Mouse (Mus musculus): ENCODE data around the gene Timm8b.

Gene Timm8b

DNA sequence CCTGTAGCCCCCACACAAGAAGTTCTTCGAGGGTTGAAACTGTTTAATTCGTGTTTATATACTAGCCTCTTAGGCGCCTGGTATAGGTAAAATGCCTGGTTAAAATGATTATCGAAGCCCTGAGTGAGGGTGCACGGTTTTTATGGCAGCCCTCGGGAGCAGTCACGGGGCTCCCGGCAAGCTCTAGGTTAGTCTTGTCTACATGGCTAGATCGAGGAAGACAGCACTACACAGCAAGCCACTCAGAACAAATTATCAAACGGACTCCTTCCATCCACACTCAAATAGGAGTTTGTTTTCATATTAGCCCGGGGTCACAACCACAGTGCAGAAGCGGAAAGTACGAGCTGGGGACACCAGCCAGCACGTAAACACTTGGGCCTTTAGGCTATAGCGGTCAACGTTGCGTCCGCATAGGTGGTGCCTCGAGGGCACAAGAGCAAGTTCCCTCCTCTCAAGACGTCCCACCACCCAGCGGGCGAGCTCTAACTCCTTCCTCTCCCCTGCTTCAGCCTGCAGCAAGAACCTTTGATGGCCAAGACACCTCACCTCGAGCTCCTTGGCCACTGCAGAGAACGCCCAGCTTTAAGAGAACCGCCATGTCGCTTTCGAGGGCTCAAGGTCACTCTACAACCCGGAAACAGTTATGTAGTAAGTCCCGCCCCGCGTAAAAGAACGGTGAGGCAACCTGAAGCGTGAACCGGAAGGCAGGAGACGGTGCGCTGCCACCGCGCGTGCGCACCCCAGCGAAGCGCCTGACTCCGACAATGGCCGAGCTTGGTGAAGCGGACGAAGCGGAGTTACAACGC, at the start of gene Timm8b, which contains the start of gene Sdhd:
TSS of gene Timm8b (plus strand) at position 722 of the 809 bp plus-strand sequence.
TSS of gene Sdhd (minus strand) at position 624 of the 809 bp plus-strand sequence.
- DNase-seq (ENCODE audit: low spot score in 2 of 2), result peak; percentile 93 to 95

DNA sequence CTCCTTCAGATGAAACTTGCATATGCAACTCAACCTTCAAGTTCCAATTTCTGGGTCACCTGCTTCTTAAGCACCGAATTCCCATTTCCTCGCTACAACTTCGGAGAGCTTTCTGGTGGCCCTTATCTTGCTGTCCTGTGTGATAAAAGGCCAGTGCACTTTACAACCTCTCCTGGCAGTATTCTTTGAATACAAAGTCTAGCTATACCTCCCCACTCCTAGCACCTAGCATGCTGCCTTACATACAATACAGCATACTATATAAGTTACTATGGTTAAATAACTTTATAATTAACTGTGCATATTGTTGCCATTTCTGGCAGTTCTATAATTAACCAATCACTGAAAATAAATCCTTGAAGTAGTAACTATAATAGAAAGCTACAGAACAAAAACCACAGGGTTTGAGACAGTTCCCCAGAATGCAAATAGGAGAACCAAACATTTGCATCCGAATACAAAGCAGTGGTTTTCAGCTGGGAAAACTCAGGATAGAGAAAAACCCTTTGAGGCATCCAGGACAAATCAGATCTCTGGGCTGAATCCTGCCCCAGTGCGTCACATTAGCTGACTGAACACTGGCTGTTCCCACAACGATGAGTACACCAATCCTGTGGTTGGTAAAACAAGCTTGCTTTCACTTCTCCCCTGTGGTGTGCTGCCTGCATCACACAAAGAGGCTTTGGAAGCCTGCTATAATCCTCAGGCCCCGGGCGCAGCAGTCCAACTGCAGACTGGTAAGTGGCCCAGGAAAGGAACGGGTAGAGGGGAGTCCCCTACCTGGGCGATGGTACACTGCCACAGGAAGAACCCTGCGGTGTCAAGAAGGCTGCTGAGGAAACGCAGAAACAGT, 49.2 kb upstream of the Timm8b start, which contains the start of gene Il18:
TSS of gene Il18 (plus strand) at position 587 of the 853 bp plus-strand sequence.
- peak; percentile 61 to 74 for DNase-seq (ENCODE audit: low spot score in 2 of 2)

DNA sequence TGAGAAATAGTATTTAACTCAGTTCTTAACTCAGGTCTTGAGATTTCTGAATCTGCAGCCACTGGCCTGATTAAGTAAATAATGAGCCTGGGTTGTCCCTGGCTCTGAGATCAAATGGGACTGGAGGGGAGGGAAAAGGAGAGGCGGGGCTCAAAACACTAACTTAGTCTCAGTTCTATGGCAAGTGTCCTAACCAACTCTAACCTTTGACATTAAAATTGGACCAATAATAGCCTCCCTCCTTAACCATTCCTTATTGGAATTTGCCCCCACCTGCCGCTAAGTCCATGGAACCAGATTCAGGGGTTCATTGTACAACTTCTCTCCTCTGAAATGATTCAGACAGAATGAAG, 48.6 kb upstream of the Timm8b start, which contains the start of gene Bco2:
TSS of gene Bco2 (minus strand) at position 88 of the 353 bp plus-strand sequence.
- no peak for DNase-seq (ENCODE audit: low spot score in 2 of 2)

DNA sequence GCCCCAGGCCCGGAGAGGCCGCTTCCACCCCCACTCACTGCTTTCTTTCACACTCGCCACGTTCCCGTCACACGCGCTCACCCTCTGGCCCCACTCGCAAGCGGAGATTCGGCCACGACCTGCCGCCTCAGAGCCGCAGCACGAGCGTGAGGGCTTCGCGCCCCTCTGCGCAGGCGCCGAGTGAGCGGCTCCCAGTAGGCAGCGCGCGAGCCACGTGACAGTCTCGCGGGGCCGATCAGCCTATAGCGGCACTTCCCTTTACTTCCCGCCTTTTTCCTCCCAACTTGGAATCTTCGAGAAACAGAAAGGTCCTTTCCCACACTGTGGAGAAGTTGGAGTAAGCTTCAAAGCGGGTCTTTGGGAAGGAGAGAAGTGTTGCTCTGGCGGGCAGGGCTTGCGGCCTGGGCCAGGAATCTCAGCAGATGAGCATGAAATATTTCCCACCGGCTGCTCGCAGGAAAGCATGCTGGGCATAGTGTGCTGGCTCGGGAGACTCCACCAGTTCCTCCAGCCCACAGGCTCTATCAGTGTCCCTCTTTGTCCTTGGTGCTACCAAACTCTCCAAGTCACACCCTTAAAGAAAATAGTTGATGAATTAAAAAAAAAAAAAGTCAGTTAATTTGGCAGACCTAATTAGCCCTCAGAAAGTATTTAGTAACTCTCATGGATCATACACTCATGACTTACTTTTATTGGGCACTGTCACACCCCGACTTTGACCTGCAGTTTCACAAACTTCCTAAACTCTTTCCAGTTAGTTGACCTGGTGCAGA, 42.4 kb upstream of the Timm8b start, which contains the start of gene Tex12:
TSS of gene Tex12 (minus strand) at position 181 of the 773 bp plus-strand sequence.
- DNase-seq (ENCODE audit: low spot score in 2 of 2), result no peak

DNA sequence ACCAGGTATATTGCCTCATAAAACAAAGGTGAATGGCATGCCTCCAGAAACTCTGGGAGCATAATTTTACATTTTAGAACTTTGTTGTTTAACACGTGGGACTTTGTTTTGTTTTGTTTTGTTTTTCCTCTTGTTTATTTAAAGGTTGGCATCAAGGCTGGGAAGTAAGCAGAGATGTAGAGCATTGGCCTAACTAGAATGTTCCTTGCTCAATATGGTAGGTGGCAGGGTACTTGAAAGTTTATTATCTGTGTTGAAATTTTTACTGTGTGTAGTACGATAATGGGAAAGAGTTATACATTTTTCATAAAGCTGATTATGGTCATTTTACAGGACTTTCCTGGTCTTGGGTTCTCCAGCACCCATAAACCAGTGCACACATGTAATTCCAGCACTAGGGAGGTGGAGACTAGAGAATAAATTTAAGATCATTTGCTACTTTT, 41.8 kb upstream of the Timm8b start:
- no peak for DNase-seq (ENCODE audit: low spot score in 2 of 2)

DNA sequence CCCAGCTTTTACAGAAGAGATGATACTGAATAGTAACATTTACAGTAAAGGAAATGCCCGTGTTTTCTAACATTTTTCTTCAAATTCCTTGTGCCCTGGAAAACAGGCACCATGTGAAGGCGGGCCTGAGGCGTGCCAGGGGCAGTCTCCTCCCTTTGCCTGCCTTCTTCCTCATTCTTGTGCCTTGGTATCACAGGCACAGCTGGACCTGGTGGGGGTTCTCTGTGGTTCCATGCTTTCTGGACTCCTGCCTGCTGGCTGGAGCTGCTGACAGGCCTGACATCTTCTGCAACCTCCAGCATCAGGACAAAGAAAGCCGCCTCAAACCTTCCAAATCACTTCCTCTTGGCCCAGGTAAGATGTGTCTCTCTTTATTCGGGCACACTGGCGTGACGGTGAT, 38.5 kb upstream of the Timm8b start:
- DNase-seq (ENCODE audit: low spot score in 2 of 2), result no peak

DNA sequence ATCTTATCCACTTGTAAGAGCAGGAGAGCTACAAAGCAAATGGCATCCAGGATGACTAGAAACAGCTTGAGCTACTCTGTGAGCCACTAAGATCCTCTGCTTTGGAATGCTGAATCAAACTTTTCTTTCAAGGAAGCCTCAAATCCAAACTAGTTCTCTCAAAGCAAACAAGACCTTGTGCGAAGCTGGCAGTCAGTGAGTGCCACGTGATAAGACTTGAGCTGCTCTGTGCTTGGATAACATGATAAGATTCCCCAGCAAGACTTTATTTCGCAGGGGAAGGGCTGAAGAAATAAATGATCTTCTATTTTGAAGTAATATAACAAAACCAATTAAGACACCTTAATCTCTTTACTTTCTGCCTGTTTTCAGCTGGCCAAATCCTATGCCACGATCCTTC, 37.8 kb upstream of the Timm8b start:
- no peak for DNase-seq (ENCODE audit: low spot score in 2 of 2)

DNA sequence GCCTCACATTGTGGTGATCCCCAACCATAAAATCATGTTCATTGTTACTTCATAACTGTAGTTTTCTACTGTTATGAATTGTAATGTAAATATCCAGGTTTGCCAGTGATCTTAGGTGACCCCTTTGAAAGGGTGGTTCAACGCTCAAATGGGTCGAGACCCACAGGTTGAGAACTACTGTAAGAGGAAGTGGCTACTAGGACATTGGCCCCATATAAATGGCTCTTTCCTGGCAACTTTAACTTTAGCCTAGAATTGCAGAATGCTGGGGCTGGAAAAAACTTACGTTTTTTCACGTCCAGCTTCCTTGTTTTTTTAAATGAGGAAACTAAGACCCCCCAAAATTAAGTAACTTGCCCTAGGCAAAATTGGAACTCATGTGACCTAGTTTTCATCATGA, 36.3 kb upstream of the Timm8b start:
- no peak for DNase-seq (ENCODE audit: low spot score in 2 of 2)

DNA sequence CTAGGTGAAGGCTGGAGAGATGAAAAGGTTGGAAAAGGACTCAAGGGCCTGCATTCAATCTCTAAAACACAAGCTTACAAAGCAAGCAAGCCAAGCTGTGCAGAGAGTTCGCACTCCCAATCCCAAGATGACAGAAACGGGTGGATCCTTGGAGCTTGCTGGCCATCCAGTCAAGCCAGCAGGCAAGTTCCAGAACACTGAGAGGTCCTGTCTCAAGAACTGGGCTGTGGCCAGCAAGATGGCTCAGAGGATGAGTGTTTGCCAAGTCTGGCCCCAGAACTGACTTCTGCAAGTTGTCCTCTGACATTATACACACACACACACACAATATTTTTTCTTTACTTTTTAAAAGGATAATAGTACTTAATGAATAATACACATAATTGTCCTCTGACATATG, 35.8 kb upstream of the Timm8b start:
- no peak for DNase-seq (ENCODE audit: low spot score in 2 of 2)

DNA sequence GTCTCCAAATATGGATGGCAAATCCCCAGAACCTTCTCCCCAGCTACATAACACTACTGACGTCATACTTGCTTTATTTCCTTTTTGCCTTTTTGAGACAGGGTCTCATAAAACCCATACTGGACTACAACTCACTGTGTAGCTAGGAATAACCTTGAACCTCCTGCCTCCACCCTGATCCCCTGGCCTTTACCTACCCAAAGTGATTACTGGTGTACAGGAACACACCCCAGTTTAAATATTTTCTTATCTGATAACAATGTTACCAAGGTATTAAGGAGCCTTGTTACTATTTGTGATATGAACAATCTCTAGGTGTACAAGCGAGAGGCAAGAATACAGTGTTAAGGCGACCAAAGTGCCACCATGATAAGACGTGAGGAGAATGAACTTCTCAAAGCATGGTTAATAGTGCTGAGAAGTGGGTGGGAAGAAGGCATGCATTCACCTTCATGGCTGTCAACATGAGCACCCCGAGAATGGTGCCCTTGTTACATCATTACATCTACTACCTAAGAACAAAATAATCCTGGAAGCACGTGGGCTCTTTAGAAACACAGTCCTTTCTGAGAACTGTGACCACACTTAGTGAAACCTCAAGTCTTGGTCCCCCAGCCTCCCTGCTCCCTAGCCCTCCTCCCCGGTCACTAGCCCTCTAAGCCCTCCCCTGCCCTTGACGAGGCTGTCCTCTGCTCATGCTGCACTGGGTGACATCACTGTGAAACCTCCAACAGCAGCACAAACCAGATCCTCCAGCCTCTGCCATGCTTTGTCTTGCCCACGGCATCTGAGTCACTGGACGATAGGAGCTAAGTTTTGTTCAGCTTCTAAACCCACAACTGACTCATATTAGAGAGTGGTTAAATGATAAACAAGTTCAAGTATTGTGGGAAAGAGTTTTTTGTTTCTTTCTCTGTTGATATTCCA, 33.8 kb upstream of the Timm8b start:
- no peak for DNase-seq (ENCODE audit: low spot score in 2 of 2)

DNA sequence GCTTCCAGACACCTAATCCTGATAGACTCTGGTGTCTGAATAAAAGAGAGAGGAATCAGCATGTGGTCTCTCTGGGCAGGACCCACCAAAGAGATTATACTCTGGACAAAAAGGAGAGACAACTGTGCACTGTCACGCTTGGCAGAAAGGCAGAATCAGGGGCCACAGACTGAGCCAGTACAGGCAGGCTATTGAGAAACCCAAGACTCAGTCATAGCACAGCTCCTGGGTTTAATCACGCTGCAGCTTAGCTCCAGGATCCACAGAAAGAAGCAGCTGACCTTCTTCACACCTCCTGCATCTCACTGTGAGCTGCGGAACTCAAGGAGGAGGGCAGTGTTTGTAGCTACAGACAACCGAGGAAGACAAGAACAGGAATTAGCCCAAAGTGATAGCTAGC, 23.3 kb upstream of the Timm8b start:
- DNase-seq (ENCODE audit: low spot score in 2 of 2), result no peak

DNA sequence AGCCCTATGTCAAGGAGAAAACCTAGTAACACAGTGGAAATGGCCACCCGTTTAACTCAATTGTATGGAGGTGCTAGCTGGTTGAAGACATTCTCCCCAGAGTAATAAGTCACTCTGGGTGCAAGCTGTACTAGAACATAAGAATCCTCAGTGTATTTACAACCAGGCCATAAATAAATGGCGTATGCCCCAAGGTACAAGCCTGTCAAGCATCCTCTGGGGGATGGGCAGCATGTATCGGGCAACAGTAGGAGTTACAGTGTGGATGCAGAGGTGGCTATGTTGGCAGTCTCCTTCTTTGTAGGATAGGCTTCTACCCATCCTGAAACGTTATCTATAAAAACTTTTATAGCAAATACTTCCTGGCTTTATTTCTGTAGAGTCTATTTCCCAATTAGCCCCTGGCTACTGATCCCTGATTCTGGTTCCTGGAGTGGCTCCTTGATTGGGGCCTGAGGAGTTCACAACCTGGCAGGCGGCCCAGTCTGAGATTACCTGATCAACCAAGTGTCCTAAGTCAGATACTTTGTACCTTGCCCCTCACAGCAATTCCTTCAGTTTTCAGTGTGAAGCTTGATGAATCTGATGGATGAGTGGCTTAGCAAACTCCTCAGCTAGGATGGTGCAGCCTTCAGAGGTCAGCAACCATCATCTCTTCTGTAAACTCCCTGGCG, 18.4 kb upstream of the Timm8b start:
- no peak for DNase-seq (ENCODE audit: low spot score in 2 of 2)

DNA sequence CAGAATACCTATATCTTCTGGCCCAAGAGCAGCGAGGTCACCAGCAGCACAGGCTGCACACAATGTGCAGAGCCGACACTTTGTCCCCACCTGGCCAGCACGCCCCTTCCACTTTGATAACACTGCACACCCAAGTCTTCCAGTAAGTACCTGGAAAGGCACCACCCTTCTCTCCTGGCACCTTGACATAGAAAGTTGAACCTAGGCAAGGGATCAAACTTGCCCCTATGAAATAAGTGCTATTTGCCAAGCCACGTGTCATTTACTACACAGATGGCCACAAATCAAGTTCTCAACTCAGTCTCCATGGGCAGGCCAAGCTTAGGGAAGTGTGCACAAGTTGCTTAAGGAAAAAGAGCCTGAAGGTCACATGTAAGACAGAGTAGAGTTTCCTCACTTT, 16.8 kb upstream of the Timm8b start:
- DNase-seq (ENCODE audit: low spot score in 2 of 2), result no peak

DNA sequence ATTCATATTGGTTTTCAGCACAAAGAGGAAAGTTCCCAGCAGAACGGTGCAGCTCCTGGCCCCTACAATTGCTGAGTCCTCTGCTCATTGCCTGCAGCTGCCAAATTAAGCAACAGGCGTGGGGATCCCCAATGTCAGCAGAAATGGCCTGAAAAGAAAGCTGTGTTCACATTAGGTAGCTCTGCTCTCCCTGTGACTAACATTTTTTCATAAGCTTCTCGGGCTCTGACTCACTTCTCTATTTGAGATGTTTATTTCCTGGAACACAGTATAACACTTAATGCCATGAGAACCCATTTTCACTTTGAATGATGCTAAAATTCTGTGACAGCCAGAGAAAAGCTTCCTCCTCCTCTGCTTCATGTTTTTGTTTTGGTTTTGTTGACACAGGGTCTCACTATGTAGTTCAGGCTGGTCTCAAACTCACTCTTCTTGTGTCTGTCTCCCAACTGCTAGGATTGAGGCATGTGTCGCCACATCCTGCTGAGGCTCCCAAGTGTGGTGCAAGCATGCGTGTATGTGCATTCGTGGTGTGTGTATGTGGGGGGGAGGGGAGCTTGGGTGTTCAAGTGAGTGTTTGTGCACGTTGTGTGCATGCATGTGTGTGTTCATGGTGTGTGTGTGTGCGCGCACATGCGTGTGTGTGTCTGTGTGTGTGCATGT, 12.7 kb upstream of the Timm8b start:
- no peak for DNase-seq (ENCODE audit: low spot score in 2 of 2)

DNA sequence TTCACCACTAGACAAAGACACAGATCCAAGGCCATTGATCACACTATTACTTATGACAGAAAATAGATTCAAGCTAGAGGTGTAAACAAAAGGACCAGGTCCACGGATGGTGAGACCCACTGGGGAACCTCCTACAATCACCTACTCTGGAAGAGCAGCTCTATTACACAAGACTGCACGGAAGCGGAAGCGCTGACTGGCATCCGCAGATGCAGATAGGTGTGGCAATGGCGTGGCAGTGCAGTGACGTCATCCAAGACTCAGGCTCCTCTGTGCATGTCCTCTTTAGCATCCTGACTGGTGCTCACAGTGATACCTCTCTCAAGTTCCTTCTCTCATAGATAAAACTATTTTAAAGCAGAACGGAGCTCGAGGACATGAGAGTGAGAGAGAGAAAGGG, 10.8 kb upstream of the Timm8b start:
- no peak for DNase-seq (ENCODE audit: low spot score in 2 of 2)

DNA sequence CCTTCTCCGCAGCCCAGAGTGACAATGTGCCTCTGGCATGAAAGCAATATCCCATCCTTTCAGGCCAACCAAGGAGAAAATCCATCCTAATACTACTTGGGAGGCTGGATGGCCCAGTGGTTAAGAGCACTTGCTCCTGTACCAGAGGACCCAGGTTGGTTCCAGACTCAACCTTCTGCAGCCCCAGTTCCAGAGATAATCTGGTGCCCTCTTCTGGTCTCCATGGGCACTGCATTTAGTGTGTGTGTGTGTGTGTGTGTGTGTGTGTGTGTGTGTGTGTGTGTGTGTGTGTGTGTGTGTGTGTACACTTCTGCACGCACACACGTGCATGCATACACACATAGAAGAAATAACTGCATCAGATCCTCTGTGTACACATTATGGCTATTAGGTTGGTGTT, 10.2 kb upstream of the Timm8b start:
- no peak for DNase-seq (ENCODE audit: low spot score in 2 of 2)

DNA sequence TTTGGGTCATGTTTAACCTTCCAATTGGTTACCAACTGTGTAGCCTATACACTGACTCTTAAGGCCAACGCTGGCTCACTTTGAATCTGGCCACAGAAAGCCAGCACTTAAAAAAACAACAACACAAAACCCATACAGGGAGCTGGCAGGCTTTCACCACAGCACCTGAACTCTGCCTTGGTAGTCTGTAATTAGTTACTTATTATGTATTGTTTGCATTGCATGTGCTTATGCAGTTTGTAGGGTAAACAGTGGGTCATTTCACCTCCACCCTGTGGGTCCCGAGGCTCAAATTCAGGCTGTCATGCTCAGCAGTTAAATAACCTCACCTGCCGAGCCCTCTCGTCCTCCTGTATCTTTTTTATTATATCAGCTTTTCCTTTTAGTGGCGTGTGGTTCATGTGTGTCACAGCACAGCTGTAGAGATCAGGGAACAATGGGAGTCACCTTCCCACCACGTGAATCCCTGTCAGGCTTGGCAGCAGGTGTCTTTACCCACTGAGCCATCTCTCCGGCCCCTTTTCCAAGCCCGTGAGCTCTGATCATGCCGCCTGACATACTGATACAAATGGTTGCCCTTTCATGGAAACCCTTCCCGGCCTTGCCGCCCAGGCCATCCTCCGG, 8.8 kb upstream of the Timm8b start:
- DNase-seq (ENCODE audit: low spot score in 2 of 2), result no peak

DNA sequence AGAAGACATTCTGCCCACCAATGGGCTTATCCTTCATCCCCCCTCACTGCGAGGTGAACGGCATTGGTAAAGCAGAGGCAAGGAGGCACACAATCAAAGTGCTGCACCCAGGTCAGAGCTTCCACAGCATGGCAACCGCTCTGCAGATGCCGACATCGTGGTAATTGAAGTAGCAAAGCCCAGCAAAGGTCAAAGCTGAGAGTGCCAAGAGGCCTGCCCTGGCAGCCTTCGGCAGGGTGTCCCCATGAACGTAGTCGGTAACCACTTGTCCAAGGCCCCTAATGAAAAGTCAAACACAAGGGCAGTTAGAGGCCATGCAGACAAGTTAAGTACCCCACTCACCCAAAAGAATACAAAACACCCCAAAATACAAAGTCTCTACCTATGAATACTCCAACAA, 6.7 kb upstream of the Timm8b start:
- no peak for DNase-seq (ENCODE audit: low spot score in 2 of 2)

DNA sequence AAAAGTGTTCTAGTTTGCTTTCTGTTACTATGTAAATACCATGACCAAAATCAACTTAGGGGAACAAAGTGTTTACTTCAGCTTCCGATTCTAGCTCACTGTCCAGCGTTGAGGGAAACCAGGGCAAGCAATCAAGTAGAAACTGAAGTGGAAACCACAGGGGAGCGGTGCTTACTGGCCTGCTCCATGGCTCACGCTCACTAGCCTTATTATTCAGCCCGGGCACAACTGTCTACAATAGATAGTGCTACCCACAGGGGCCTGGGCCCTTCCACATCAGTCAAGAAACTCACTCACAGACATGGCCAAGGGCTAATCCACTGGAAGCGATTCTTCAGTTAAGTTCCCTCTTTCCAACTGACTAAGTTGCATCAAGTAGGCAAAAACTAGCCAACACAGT, 2.2 kb upstream of the Timm8b start:
- DNase-seq (ENCODE audit: low spot score in 2 of 2), result no peak

Measured in right cerebral cortex, postnatal 36 days (tissue).